Mouse (Mus musculus): ENCODE data around the gene Clic1. TPM values are rescaled to one million over a fixed set of nuclear protein-coding genes. Genes with fewer than 3 reads are reported as not detected.

Gene Clic1
- total and polyA plus RNA-seq, 3 experiments, result 114 to 198 (median 160) TPM

DNA sequence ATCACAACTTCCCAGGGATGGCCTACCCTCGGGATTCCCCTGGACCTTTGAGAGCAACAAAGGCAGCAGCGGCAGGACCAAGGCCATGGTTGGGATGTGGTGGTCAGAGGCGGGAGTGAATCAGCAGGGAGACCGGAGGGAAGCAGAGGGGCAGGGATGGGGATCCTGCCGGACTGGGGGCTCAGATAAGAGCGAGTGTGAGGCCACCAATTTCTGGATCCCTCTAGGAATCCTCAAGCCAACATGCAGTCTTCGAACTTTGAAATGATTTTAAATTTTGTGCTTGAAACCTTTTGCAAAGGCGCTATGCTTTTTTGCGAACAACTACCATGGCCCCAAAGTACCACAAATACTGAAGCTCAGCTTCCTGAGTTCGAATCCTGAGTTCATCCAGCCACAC lies 16.3 kb downstream of the Clic1 start, which contains the start of gene Mpig6b:
Mpig6b (minus strand) TSS at position 101 of the 400 bp plus-strand sequence.
- Histone ChIP-seq H3K79me2 (replicated peaks; ENCODE audit: control insufficient read depth, extremely low read depth, insufficient read depth, poor library complexity, severe bottlenecking) (no peaks in the 10 kb centered on the region), H3K36me3 (replicated peaks in 1 of 2; ENCODE audit: control insufficient read depth in 1 of 2, insufficient read depth in 1 of 2, low read length in 1 of 2) (peaks cover 4 to 32% of the 10 kb centered on the region in 2 experiments), H3K9ac (ENCODE audit: insufficient read depth, low read depth) (no peak within 1 kb of the TSS), H3K27ac (ENCODE audit: insufficient read depth, low read depth) (no peak within 1 kb of the TSS), H3K4me2 (ENCODE audit: insufficient read depth, low read depth, poor library complexity, severe bottlenecking) (0 out of 2 replicates have a peak within 1 kb of the TSS, but pooled peaks have one; percentile 1), H3K4me1 (ENCODE audit: control insufficient read depth in 1 of 2, insufficient read depth in 2 of 2) (0 out of 4 replicates have a peak, but pooled peaks cover 2 to 4% of the 10 kb centered on the region in 2 experiments), H3K9me3 (replicated peaks; ENCODE audit: low read length) (no peaks in the 10 kb centered on the region), H3K27me3 (replicated peaks) (no peaks in the 10 kb centered on the region), H3K4me3 (replicated peaks in 1 of 3; ENCODE audit: low read depth in 2 of 3, low read length in 2 of 3, poor library complexity in 1 of 3) (no peak within 1 kb of the TSS)
- TF ChIP-seq MAZ (IDR thresholded peaks at IDR 0.05; ENCODE audit: low read depth, low read length) (no peak), BHLHE40 (IDR thresholded peaks at IDR 0.05; ENCODE audit: low read depth, low read length) (no peak), POLR2A (IDR thresholded peaks at IDR 0.05; ENCODE audit: low read depth, low read length) (no peak), RCOR1 (conservative IDR thresholded peaks at IDR 0.05; ENCODE audit: low read depth, low read length) (no peak), ZC3H11A (IDR thresholded peaks at IDR 0.05; ENCODE audit: low read depth, low read length) (no peak), IRF4 (IDR thresholded peaks at IDR 0.05; ENCODE audit: low read depth, low read length) (no peak), TBP (conservative IDR thresholded peaks at IDR 0.05; ENCODE audit: low read depth, low read length) (no peak), TCF12 (IDR thresholded peaks at IDR 0.05; ENCODE audit: low read depth, low read length) (no peak)
- no peak for DNase-seq (ENCODE audit: extremely low read depth)
- dilution Hi-C loops (cut with MboI; ENCODE audit: extremely low pct_ligation_motif_present, extremely low pct_unique_long_range_greater_than_20kb, low sequenced_read_pairs), result no loop called here
- in situ Hi-C loops (cut with MboI; ENCODE audit: low pct_ligation_motif_present, low pct_unique_long_range_greater_than_20kb, low sequenced_read_pairs), result loop anchor here (5.0 kb wide), 1 partner anchor 44 kb away; no protein-coding TSS in a partner anchor

DNA sequence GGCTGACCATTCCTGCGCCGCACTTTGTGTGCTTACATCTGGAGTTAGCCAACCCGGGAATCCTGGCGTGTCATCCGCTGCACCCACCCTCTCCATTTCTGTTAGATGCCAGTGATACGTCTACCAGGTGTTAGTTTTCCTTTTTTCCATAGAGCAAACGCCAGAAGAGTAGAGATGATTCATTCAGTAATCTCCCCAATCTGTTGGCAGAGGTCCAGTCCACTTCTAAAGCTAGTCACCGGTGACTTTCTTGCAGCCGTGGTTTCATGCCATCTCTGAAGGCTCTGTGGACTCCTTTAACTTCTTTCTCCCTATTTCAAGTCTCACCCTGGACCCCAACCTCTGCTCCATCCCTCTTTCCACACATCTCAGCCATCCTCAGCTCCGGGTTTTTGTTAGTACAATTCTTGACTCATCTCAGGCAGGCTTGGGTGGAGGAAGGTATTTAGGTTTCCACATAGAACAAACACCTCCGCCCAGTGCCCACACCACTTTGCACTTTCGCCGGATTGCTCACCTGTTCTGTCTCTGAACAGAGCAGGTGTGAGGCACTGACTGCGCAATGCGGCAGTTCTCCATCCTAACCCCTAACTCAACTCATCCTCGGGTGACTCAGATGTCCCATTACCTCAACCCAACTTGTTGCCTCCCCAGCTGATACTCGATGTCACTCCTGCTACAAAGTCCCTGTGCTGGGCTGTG lies 18.6 kb downstream of the Clic1 start:
- H3K4me2 ChIP-seq (ENCODE audit: insufficient read depth, low read depth, poor library complexity, severe bottlenecking), result no peak overlapping the region
- no peaks in the 10 kb centered on the region for H3K9me3 ChIP-seq (replicated peaks; ENCODE audit: low read length)
- 0 out of 4 replicates have a peak, but pooled peaks cover 2 to 4% of the 10 kb centered on the region in 2 experiments for H3K4me1 ChIP-seq (ENCODE audit: control insufficient read depth in 1 of 2, insufficient read depth in 2 of 2)
- H3K36me3 ChIP-seq (replicated peaks in 1 of 2; ENCODE audit: control insufficient read depth in 1 of 2, insufficient read depth in 1 of 2, low read length in 1 of 2), result peaks cover 0 to 12% of the 10 kb centered on the region in 2 experiments
- H3K27me3 ChIP-seq (replicated peaks), result no peaks in the 10 kb centered on the region
- no peak overlapping the region for H3K27ac ChIP-seq (ENCODE audit: insufficient read depth, low read depth)
- no peak overlapping the region for H3K4me3 ChIP-seq (replicated peaks in 1 of 3; ENCODE audit: low read depth in 2 of 3, low read length in 2 of 3, poor library complexity in 1 of 3)
- in situ Hi-C loops (cut with MboI; ENCODE audit: low pct_ligation_motif_present, low pct_unique_long_range_greater_than_20kb, low sequenced_read_pairs) (loop anchor here (5.0 kb wide), 1 partner anchor 46 kb away; no protein-coding TSS in a partner anchor), dilution Hi-C loops (cut with MboI; ENCODE audit: extremely low pct_ligation_motif_present, extremely low pct_unique_long_range_greater_than_20kb, low sequenced_read_pairs) (no loop called here)
- no peak for DNase-seq (ENCODE audit: extremely low read depth)
- TF ChIP-seq PAX5 (IDR thresholded peaks at IDR 0.05; ENCODE audit: low read length), result no peak
- no peak for TF ChIP-seq USF2 (conservative IDR thresholded peaks at IDR 0.05; ENCODE audit: low read depth, low read length)
- no peak for TF ChIP-seq ETS1 (conservative IDR thresholded peaks at IDR 0.05; ENCODE audit: low read depth, low read length)
- TF ChIP-seq E2F4 (IDR thresholded peaks at IDR 0.05; ENCODE audit: insufficient replicate concordance, low read depth, low read length), result no peak
- TF ChIP-seq TCF12 (IDR thresholded peaks at IDR 0.05; ENCODE audit: low read depth, low read length), result no peak
- TF ChIP-seq JUN (IDR thresholded peaks at IDR 0.05; ENCODE audit: insufficient read depth, low read depth, low read length), result no peak
- H3K79me2 ChIP-seq (replicated peaks; ENCODE audit: control insufficient read depth, extremely low read depth, insufficient read depth, poor library complexity, severe bottlenecking), result no peaks in the 10 kb centered on the region
- H3K9ac ChIP-seq (ENCODE audit: insufficient read depth, low read depth), result no peak overlapping the region
